Comparison of ENCODE assay signal across 13 mouse cellular contexts in the genomic region with DNA sequence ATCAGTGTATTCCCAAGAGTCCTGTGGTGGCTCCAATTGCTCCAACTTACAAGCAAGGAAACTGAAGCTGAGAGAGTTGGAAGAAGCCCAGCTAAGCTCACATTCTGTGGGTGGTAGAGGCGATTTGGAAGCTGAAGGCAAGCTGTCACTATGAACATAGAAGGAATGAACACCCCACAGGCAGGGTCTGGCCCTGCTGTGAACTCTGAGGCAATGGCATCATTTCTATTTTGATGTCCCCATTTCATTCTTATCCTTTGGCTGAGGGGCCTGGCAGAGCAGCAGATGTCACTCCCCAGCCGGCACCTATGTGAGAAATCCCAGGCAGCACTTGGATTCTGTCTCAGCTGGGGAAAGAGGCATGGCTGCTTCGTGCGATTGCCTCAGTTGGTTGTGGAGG. TPM values are rescaled to one million over a fixed set of nuclear protein-coding genes. Genes with fewer than 3 reads are reported as not detected.
A peak's percentile ranks its signal among the peaks of the same experiment; 100 is the strongest.
DNase-seq lines count a peak whose midpoint lies in the region.
"Had no signal": no experiment of that assay in that cellular context is flagged by ENCODE, and none has a peak within 500 bp of the region (broad histone marks: within the 10 kb centered on the region; RNA-seq: fewer than 3 reads in every experiment).

No protein-coding gene starts in this region.

- peak; percentile 8 to 17 for DNase-seq in cerebellum, postnatal 25 days
- no peak for DNase-seq in cerebellum, adult 9-11 months
- DNase-seq in left cerebral cortex, adult 18-20 months (ENCODE audit: low spot score in 2 of 2): peak; percentile 23 to 52
- no peak for DNase-seq in left cerebral cortex, adult 11 months (ENCODE audit: low spot score)
- DNase-seq in heart, adult 9 months (ENCODE audit: low spot score in 2 of 2): peak; percentile 55 to 60
- peak; percentile 65 for DNase-seq in heart, postnatal 4 days
- DNase-seq in spleen, postnatal 14 days (ENCODE audit: low spot score in 2 of 2): no peak
- DNase-seq in retina, embryonic 14.5 days (ENCODE audit: low spot score): no peak
- DNase-seq: embryo, embryonic 11 days; kidney, postnatal 10 days; spleen, adult 18-20 months had no signal

RNA-seq across cellular contexts. Expression of a gene that starts 24.6 kb away (rescaled TPM):
- total RNA-seq in left cerebral cortex, adult 18-20 months (2021): not detected
- total RNA-seq in heart, postnatal 4 days (2021): under 1 TPM in 1 of 2 experiments, not detected in 1; 0.32 TPM
- total RNA-seq: adrenal gland, postnatal 14 days; hematopoietic stem cell, adult 5-6 weeks had no signal

RNA-seq across cellular contexts. Expression of a gene that starts 25.4 kb away (rescaled TPM):
- 10 to 100 TPM; 18.6 to 19.0 TPM for total RNA-seq in left cerebral cortex, adult 18-20 months (2021)
- total RNA-seq in heart, postnatal 4 days (2021): 10 to 100 TPM; 61.6 to 66.2 TPM
- total RNA-seq: hematopoietic stem cell, adult 5-6 weeks had no signal

Comparison
In these comparisons a context has a peak if more than half of its experiments do, and no peak if none do; other contexts are left out.
1. DNase-seq: peak in cerebellum, postnatal 25 days (2 of 2), left cerebral cortex, adult 18-20 months (2 of 2), heart, adult 9 months (2 of 2) and heart, postnatal 4 days (single experiment); none in cerebellum, adult 9-11 months (single experiment), left cerebral cortex, adult 11 months (single experiment), spleen, postnatal 14 days (0 of 2) and retina, embryonic 14.5 days (single experiment).